Mouse (Mus musculus) lung, postnatal 0 days (tissue): Measurements from ENCODE around the gene Ruvbl2. TPM values are rescaled to one million over a fixed set of nuclear protein-coding genes. Genes with fewer than 3 reads are reported as not detected.

Experiments used
- ATAC-seq: fragments of 200-750 bp; cut with Nextera tagmentation; 2 replicates; pipeline ENCODE4 v1.8.0; 2017; ENCODE audit warnings: moderate library complexity
- DNase-seq: peaks from one replicate; pipeline ENCODE4 v3.0.0-alpha.2; 2016; ENCODE audit warnings: low spot score
- H3K27ac ChIP-seq: fragments of 300-500 bp; sonication (generic); 2 replicates; pipeline ENCODE4 v1.5.1; 2014; ENCODE audit warnings: antibody characterized with exemption, mild to moderate bottlenecking, low read length, mixed read lengths
- H3K27me3 ChIP-seq: fragments of 300-500 bp; sonication (generic); replicated peaks from 2 replicates; pipeline ENCODE4 v1.6.1; 2014; ENCODE audit warnings: low read length, mixed read lengths; ENCODE audit not compliant: insufficient read depth
- H3K36me3 ChIP-seq: fragments of 300-500 bp; sonication (generic); 2 replicates; pipeline ENCODE4 v1.6.1; 2014; ENCODE audit warnings: low read length, mixed read lengths; ENCODE audit not compliant: insufficient read depth
- H3K4me1 ChIP-seq: fragments of 300-500 bp; sonication (generic); 2 replicates; pipeline ENCODE4 v1.6.1; 2014; ENCODE audit warnings: antibody characterized with exemption, low read depth, low read length, mixed read lengths; ENCODE audit not compliant: insufficient read depth
- H3K4me2 ChIP-seq: fragments of 300-500 bp; sonication (generic); replicated peaks from 2 replicates; pipeline ENCODE4 v1.6.1; 2014; ENCODE audit warnings: low read depth, mild to moderate bottlenecking, low read length, moderate library complexity, mixed read lengths
- H3K4me3 ChIP-seq: fragments of 300-500 bp; sonication (generic); 2 replicates; pipeline ENCODE4 v1.5.1; 2014; ENCODE audit warnings: low read depth, low read length
- H3K9ac ChIP-seq: fragments of 300-500 bp; sonication (generic); replicated peaks from 2 replicates; pipeline ENCODE4 v1.6.1; 2014; ENCODE audit warnings: low read depth, mild to moderate bottlenecking
- H3K9me3 ChIP-seq: fragments of 300-500 bp; sonication (generic); 2 replicates; pipeline ENCODE4 v1.6.1; 2016; ENCODE audit warnings: low read length, mixed read lengths
- CTCF ChIP-seq: IDR thresholded peaks from 2 replicates; pipeline ENCODE4 v1.5.1; 2016; ENCODE audit warnings: antibody characterized with exemption, mild to moderate bottlenecking
- EP300 ChIP-seq: IDR thresholded peaks from 2 replicates; pipeline ENCODE4 v1.6.1; 2016; ENCODE audit warnings: antibody characterized with exemption, mild to moderate bottlenecking, control low read depth
- WGBS: fragments of 180-500 bp; shearing (Covaris S2); extraction: QIAGEN DNeasy Blood & Tissue Kit; methylation state at CpG from one replicate; pipeline ENCODE4 v1.1.7; 2014; 5-methylcytosine and 5-hydroxymethylcytosine counted together
- polyA plus RNA-seq: library from polyadenylated mRNA; unstranded; fragments of >200 nt; fragmentation: Nextera tagmentation; extraction: Ambion mirVana; gene quantifications from 2 replicates; pipeline ENCODE4 v1.2.1, GENCODE M21; 2015

The Ruvbl2 gene
- polyA plus RNA-seq, 1 experiment from 2014 or later = 59.9 TPM

GRCm38 (mm10) chr7:45419859-45420614 is 17.9 kb downstream of the Ruvbl2 start:
- peaks cover 9% of the 10 kb centered on the region; the same call in 1 of the 2 replicates for H3K27me3 ChIP-seq
- WGBS = 15% methylated on average over 26 of the region's 27 CpGs
- H3K9ac ChIP-seq = no peak overlapping the region
- no peak overlapping the region for H3K4me3 ChIP-seq
- DNase-seq (peak; percentile 23), ATAC-seq (peak; percentile 34; the same call in 1 of the 2 replicates)
- peaks cover 22% of the 10 kb centered on the region for H3K36me3 ChIP-seq
- no peak overlapping the region for H3K27ac ChIP-seq
- no peak overlapping the region for H3K4me2 ChIP-seq
- H3K4me1 ChIP-seq = no peaks in the 10 kb centered on the region
- TF ChIP-seq EP300 = no peak
- no peaks in the 10 kb centered on the region for H3K9me3 ChIP-seq

- no peaks in the 10 kb centered on the region for H3K9me3 ChIP-seq
- H3K9ac ChIP-seq = no peak overlapping the region; the same call in 1 of the 2 replicates
- H3K4me1 ChIP-seq = no peaks in the 10 kb centered on the region; the same call in 1 of the 2 replicates
- H3K4me2 ChIP-seq = no peak overlapping the region
- no peak overlapping the region for H3K27ac ChIP-seq
- peak; percentile 33 for DNase-seq
- peaks cover 27% of the 10 kb centered on the region for H3K27me3 ChIP-seq
- no peak for ATAC-seq
- TF ChIP-seq CTCF = no peak
- TF ChIP-seq EP300 = no peak
- H3K36me3 ChIP-seq = 0 out of 2 replicates have a peak, but pooled peaks cover 5% of the 10 kb centered on the region
- 11% methylated on average over 13 of the region's 13 CpGs for WGBS
- H3K4me3 ChIP-seq = no peak overlapping the region
Measured at GRCm38 (mm10) chr7:45417962-45418492, 19.9 kb downstream of the Ruvbl2 start.

- Histone ChIP-seq H3K27me3 (peaks cover 27% of the 10 kb centered on the region), H3K27ac (no peak overlapping the region; the same call in 1 of the 2 replicates), H3K4me3 (peak overlapping the region; percentile 14; the same call in 1 of the 2 replicates), H3K4me2 (peak overlapping the region; percentile 47), H3K9ac (no peak overlapping the region), H3K36me3 (no peaks in the 10 kb centered on the region), H3K4me1 (no peaks in the 10 kb centered on the region; the same call in 1 of the 2 replicates), H3K9me3 (no peaks in the 10 kb centered on the region)
- WGBS = 13% methylated on average over 33 of the region's 37 CpGs
- TF ChIP-seq CTCF = no peak
- TF ChIP-seq EP300 = no peak
- peak; percentile 46 for DNase-seq
- ATAC-seq = peak; percentile 31
Measured at GRCm38 (mm10) chr7:45415636-45416035, 22.3 kb downstream of the Ruvbl2 start.

- no peak for ATAC-seq
- Histone ChIP-seq H3K9me3 (no peaks in the 10 kb centered on the region), H3K4me1 (no peaks in the 10 kb centered on the region; the same call in 1 of the 2 replicates), H3K4me2 (peak overlapping the region; percentile 91), H3K36me3 (no peaks in the 10 kb centered on the region), H3K27me3 (peaks cover 27% of the 10 kb centered on the region), H3K27ac (no peak overlapping the region), H3K4me3 (no peak overlapping the region), H3K9ac (no peak overlapping the region)
- WGBS = 41% methylated on average over 12 of the region's 12 CpGs
- TF ChIP-seq CTCF = no peak
- no peak for TF ChIP-seq EP300
- DNase-seq = no peak
Measured at GRCm38 (mm10) chr7:45414740-45415224, 23.1 kb downstream of the Ruvbl2 start.

- H3K27me3 ChIP-seq = peaks cover 32% of the 10 kb centered on the region
- peak overlapping the region; percentile 47; the same call in 1 of the 2 replicates for H3K27ac ChIP-seq
- H3K9me3 ChIP-seq = no peaks in the 10 kb centered on the region
Measured at GRCm38 (mm10) chr7:45413864-45414739, 23.8 kb downstream of the Ruvbl2 start.

More at GRCm38 (mm10) chr7:45413864-45414739, 23.8 kb downstream of the Ruvbl2 start:
- Histone ChIP-seq H3K36me3 (no peaks in the 10 kb centered on the region), H3K9ac (peak overlapping the region; percentile 29; the same call in 1 of the 2 replicates), H3K4me2 (peak overlapping the region; percentile 91), H3K4me1 (no peaks in the 10 kb centered on the region; the same call in 1 of the 2 replicates), H3K4me3 (peak overlapping the region; percentile 45)
- DNase-seq = peak; percentile 53
- TF ChIP-seq CTCF (no peak), EP300 (no peak)
- WGBS = 5% methylated on average over 27 of the region's 27 CpGs
- peak; percentile 72 for ATAC-seq
